Mouse (Mus musculus): ENCODE results near the gene Serpinb3a.
"Not testable (repeated sequence)": the region's sequence is repeated elsewhere in the genome, so short reads cannot be mapped to it uniquely, and the experiment has no call there.

The Serpinb3a gene

DNA sequence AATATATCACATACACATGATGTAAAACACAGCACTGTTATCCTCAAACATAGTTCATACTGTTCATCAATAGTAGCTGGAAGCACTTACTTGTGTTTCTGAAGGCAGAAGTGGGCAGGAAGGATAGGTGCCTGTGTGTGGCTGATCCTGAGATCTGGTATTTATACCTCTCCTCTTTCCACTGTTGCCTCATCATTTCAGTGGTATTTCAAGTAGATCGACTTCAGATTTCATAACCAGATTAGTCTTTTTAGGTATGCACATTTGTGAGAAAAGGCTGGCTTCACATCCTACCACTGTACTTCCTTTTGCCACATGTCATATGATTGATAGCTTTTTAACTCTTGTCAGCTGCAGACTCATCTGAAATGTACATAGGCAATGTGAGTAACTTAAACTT lies at the start of gene Serpinb3a:
TSS of gene Serpinb3a (minus strand) at position 101 of the 400 bp plus-strand sequence.
- no peak for DNase-seq

- DNase-seq: no peak
Observed at GRCm38 (mm10) chr1:107098417-107098816, 46.3 kb upstream of the Serpinb3a start.

GRCm38 (mm10) chr1:107083406-107083805 lies 31.3 kb upstream of the Serpinb3a start, which contains the start of gene Serpinb3d:
Gene Serpinb3d (minus strand): TSS chr1:107083506.
- DNase-seq: no peak

DNA sequence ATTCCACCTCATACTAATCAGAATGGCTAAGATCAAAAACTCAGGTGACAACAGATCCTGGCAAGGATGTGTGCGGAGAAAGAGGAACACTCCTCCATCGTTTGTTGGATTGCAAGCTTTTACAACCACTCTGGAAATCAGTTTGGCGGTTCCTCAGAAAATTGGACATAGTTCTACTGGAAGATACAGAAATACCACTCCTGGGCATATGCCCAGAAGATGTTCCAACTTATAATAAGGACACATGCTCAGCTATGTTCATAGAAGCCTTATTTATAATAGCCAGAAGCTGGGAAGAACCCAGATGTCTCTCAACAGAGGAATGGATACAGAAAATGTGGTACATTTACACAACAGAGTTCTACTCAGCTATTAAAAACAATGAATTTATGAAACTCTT lies 17.9 kb downstream of the Serpinb3a start:
- DNase-seq: not testable (repeated sequence)

DNA sequence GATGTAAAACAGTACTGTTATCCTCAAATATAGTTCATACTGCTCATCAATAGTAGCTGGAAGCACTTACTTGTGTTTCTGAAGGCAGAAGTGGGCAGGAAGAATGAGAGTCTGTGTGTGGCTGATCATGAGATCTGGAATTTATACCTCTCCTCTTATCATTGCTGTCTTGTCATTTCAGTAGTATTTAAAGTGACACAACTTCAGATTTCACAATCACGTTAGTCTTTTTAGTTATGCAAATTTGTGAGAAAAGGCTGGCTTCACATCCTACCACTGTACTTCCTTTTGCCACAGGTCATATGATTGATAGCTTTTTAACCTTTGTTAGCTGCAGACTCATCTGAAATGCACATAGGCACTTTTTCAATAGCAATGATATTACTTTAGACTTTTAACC lies 26.2 kb downstream of the Serpinb3a start:
- no peak for DNase-seq

GRCm38 (mm10) chr1:107015210-107015609 lies 36.9 kb downstream of the Serpinb3a start:
- no peak for DNase-seq

DNA sequence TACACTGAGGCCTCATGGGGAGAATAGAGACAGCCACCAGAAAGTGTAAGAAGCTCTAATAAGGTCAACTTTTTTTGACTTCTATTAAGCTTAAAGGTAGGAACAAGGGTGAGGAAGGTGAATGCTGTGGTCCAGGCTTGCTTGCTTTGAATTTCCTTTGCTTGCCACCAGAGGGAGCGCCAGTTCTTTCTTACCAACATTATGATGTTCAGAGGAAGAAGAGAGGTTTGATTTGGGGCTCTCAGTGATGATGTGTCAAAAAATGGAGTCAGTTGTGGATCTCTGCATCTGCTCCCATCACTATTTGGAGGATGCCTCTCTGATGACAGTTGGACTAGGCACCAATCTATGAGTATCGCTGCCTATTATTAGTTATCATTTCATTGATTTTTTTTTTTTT lies 37.6 kb downstream of the Serpinb3a start:
- DNase-seq: peak; percentile 47

- DNase-seq: no peak
Observed at GRCm38 (mm10) chr1:107006316-107006715, 45.8 kb downstream of the Serpinb3a start.

DNA sequence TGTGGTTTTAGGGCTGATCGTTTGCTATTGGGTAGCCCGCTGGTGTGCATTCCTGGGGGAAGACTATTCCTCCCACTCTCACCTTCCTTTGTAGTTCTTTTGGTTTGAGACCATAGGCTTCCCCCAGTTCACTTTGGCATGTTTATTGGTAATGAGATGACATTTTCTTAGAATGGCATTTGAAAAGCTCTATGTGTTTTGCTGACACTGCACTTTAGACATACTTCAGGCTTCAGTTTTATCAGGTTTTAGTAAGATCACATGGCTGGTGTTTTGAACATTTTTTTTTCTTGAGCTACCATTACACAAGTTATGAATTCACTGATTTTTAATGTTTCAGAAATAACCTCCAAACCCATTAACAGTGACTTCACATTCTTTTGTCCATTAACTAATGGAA lies 50.3 kb downstream of the Serpinb3a start:
- no peak for DNase-seq

DNA sequence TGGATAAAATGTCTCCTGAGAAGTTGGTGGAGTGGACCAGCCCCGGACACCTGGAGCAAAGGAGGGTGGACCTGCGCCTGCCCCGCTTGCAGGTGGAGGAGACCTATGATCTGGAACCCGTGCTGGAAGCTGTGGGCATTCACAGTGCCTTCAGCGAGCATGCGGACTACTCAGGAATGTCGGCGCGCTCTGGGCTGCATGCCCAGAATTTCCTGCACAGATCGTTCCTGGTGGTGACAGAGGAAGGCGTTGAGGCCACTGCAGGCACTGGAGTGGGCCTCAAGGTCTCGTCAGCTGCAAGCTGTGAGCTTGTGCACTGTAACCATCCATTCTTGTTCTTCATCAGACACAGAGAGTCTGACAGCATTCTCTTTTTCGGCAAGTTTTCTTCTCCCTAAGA lies 51.7 kb downstream of the Serpinb3a start:
- peak; percentile 3 for DNase-seq
